Mouse (Mus musculus): ENCODE results near the gene 9830107B12Rik.

DNA sequence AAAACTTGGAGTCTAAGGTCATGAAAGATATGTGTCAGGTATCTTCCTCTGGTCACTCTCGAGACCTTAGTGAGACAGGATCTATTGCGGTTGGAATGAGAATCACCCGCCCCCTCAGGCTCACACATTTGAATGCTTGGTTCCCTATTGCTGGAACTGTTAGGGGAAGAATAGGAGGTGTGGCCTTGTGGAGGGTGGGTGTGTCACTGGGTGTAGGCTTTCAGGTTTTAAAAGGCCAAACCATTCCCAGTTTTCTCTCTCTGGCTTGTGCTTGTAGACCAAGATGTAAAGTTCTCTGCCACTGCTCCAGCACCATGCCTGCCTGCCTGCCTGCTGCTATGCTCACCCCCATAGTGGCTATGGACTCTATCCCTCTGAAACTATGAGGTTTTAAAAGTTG is 65.4 kb downstream of the 9830107B12Rik start:
- TF ChIP-seq POLR2A (IDR thresholded peaks at IDR 0.05; ENCODE audit: low read depth, low read length) (no peak), CTCF (IDR thresholded peaks at IDR 0.05; ENCODE audit: extremely low read depth, insufficient read length, insufficient replicate concordance, low read depth, low read length) (no peak)

All from small intestine, adult 2 months (tissue).